Mouse (Mus musculus) midbrain, embryonic 13.5 days (tissue): ENCODE measurements around the gene Cnnm4. TPM values are rescaled to one million over a fixed set of nuclear protein-coding genes. Genes with fewer than 3 reads are reported as not detected.
A peak's percentile ranks its signal among the peaks of the same experiment; 100 is the strongest.

Experiments
- ATAC-seq: fragments of 200-750 bp; cut with Nextera tagmentation; 2 replicates; pipeline ENCODE4 v1.8.0; 2017; ENCODE audit warnings: mild to moderate bottlenecking, moderate TSS enrichment, moderate library complexity
- H3K27ac ChIP-seq: fragments of 300-500 bp; sonication (generic); 2 replicates; pipeline ENCODE4 v1.5.1; 2015; ENCODE audit warnings: inconsistent platforms, mild to moderate bottlenecking, moderate library complexity
- H3K27me3 ChIP-seq: fragments of 300-500 bp; sonication (generic); 2 replicates; pipeline ENCODE4 v1.6.1; 2015; ENCODE audit warnings: mild to moderate bottlenecking, inconsistent platforms
- H3K36me3 ChIP-seq: fragments of 300-500 bp; sonication (generic); 2 replicates; pipeline ENCODE4 v1.6.1; 2015; ENCODE audit warnings: mild to moderate bottlenecking, inconsistent platforms
- H3K4me1 ChIP-seq: fragments of 300-500 bp; sonication (generic); replicated peaks from 2 replicates; pipeline ENCODE4 v1.6.1; 2015; ENCODE audit warnings: inconsistent platforms
- H3K4me2 ChIP-seq: fragments of 300-500 bp; sonication (generic); replicated peaks from 2 replicates; pipeline ENCODE4 v1.6.1; 2015; ENCODE audit warnings: moderate library complexity, mild to moderate bottlenecking, inconsistent platforms
- H3K4me3 ChIP-seq: fragments of 300-500 bp; sonication (generic); replicated peaks from 2 replicates; pipeline ENCODE4 v1.5.1; 2015; ENCODE audit warnings: mild to moderate bottlenecking, inconsistent platforms
- H3K9ac ChIP-seq: fragments of 300-500 bp; sonication (generic); replicated peaks from 2 replicates; pipeline ENCODE4 v1.6.1; 2015; ENCODE audit warnings: mild to moderate bottlenecking, inconsistent platforms
- H3K9me3 ChIP-seq: fragments of 300-500 bp; sonication (generic); 2 replicates; pipeline ENCODE4 v1.6.1; 2016; ENCODE audit warnings: mild to moderate bottlenecking, inconsistent platforms
- WGBS: fragments of 180-500 bp; shearing (Covaris S2); methylation state at CpG from one replicate; pipeline ENCODE4 v1.1.7; 2015; 5-methylcytosine and 5-hydroxymethylcytosine counted together
- polyA plus RNA-seq: library from polyadenylated mRNA; unstranded; fragments of >200 nt; fragmentation: Nextera tagmentation; extraction: Ambion mirVana; gene quantifications from 2 replicates; pipeline ENCODE4 v1.2.1, GENCODE M21; 2015

Cnnm4 gene
- polyA plus RNA-seq, 1 experiment from 2014 or later, result 8.8 TPM

- H3K27ac ChIP-seq, result no peak overlapping the region
- H3K36me3 ChIP-seq, result peaks cover 9% of the 10 kb centered on the region; the same call in 1 of the 2 replicates
- H3K4me2 ChIP-seq, result no peak overlapping the region
- peaks cover 18% of the 10 kb centered on the region for H3K4me1 ChIP-seq
- no peak overlapping the region for H3K4me3 ChIP-seq
- WGBS, result 93% methylated on average over 5 of the region's 5 CpGs
- no peaks in the 10 kb centered on the region for H3K27me3 ChIP-seq
- no peaks in the 10 kb centered on the region for H3K9me3 ChIP-seq
- H3K9ac ChIP-seq, result no peak overlapping the region
- no peak for ATAC-seq
Measured at GRCm38 (mm10) chr1:36446841-36447240, 24.6 kb upstream of the Cnnm4 start.

- H3K4me3 ChIP-seq, result no peak overlapping the region
- H3K27ac ChIP-seq, result no peak overlapping the region
- no peak overlapping the region for H3K9ac ChIP-seq
- ATAC-seq, result no peak
- H3K27me3 ChIP-seq, result no peaks in the 10 kb centered on the region
- H3K4me2 ChIP-seq, result no peak overlapping the region
- H3K36me3 ChIP-seq, result no peaks in the 10 kb centered on the region
- H3K9me3 ChIP-seq, result no peaks in the 10 kb centered on the region
- no peaks in the 10 kb centered on the region for H3K4me1 ChIP-seq
- WGBS, result 89% methylated on average over 6 of the region's 6 CpGs
Measured at GRCm38 (mm10) chr1:36454055-36454815, 17.2 kb upstream of the Cnnm4 start.

- H3K9me3 ChIP-seq, result no peaks in the 10 kb centered on the region
- no peaks in the 10 kb centered on the region for H3K4me1 ChIP-seq
- H3K9ac ChIP-seq, result no peak overlapping the region
- WGBS, result 40% methylated on average over 7 of the region's 7 CpGs
- no peak overlapping the region for H3K4me3 ChIP-seq
- no peak for ATAC-seq
- no peak overlapping the region for H3K27ac ChIP-seq
- H3K4me2 ChIP-seq, result no peak overlapping the region
- H3K36me3 ChIP-seq, result no peaks in the 10 kb centered on the region
- H3K27me3 ChIP-seq, result no peaks in the 10 kb centered on the region
Measured at GRCm38 (mm10) chr1:36457388-36458014, 13.9 kb upstream of the Cnnm4 start.

- Histone ChIP-seq H3K27me3 (no peaks in the 10 kb centered on the region), H3K36me3 (no peaks in the 10 kb centered on the region), H3K9me3 (no peaks in the 10 kb centered on the region), H3K4me1 (no peaks in the 10 kb centered on the region), H3K27ac (no peak overlapping the region), H3K4me2 (no peak overlapping the region), H3K9ac (no peak overlapping the region), H3K4me3 (no peak overlapping the region)
- 89% methylated on average over 5 of the region's 5 CpGs for WGBS
- no peak for ATAC-seq
Measured at GRCm38 (mm10) chr1:36458169-36458568, 13.3 kb upstream of the Cnnm4 start.

- no peak for ATAC-seq
- 67% methylated on average over 2 of the region's 2 CpGs for WGBS
- Histone ChIP-seq H3K4me3 (no peak overlapping the region), H3K9me3 (no peaks in the 10 kb centered on the region), H3K4me2 (no peak overlapping the region), H3K36me3 (no peaks in the 10 kb centered on the region), H3K9ac (no peak overlapping the region), H3K27me3 (no peaks in the 10 kb centered on the region), H3K4me1 (no peaks in the 10 kb centered on the region), H3K27ac (no peak overlapping the region)
Measured at GRCm38 (mm10) chr1:36461829-36462228, 9.6 kb upstream of the Cnnm4 start.

- WGBS, result 75% methylated on average over 4 of the region's 4 CpGs
- Histone ChIP-seq H3K27me3 (peaks cover 7% of the 10 kb centered on the region; the same call in 1 of the 2 replicates), H3K9me3 (no peaks in the 10 kb centered on the region), H3K9ac (no peak overlapping the region), H3K27ac (no peak overlapping the region), H3K4me2 (no peak overlapping the region), H3K4me1 (peaks cover 2% of the 10 kb centered on the region; the same call in 1 of the 2 replicates), H3K36me3 (no peaks in the 10 kb centered on the region), H3K4me3 (no peak overlapping the region)
- no peak for ATAC-seq
Measured at GRCm38 (mm10) chr1:36465641-36466160, 5.7 kb upstream of the Cnnm4 start.

- Histone ChIP-seq H3K9ac (no peak overlapping the region), H3K4me1 (peaks cover 13% of the 10 kb centered on the region), H3K27me3 (peaks cover 7% of the 10 kb centered on the region; the same call in 1 of the 2 replicates), H3K36me3 (no peaks in the 10 kb centered on the region), H3K27ac (no peak overlapping the region), H3K4me3 (no peak overlapping the region), H3K9me3 (no peaks in the 10 kb centered on the region), H3K4me2 (no peak overlapping the region)
- 46% methylated on average over 5 of the region's 5 CpGs for WGBS
- ATAC-seq, result no peak
Measured at GRCm38 (mm10) chr1:36467446-36467845, 4.0 kb upstream of the Cnnm4 start.

- Histone ChIP-seq H3K27me3 (peaks cover 7% of the 10 kb centered on the region; the same call in 1 of the 2 replicates), H3K4me3 (no peak overlapping the region), H3K4me2 (no peak overlapping the region), H3K9me3 (no peaks in the 10 kb centered on the region), H3K9ac (no peak overlapping the region), H3K36me3 (no peaks in the 10 kb centered on the region), H3K27ac (no peak overlapping the region), H3K4me1 (peaks cover 37% of the 10 kb centered on the region)
- no peak for ATAC-seq
- 42% methylated on average over 2 of the region's 2 CpGs for WGBS
Measured at GRCm38 (mm10) chr1:36469811-36470444, 1.5 kb upstream of the Cnnm4 start.

- Histone ChIP-seq H3K27me3 (peaks cover 7% of the 10 kb centered on the region; the same call in 1 of the 2 replicates), H3K4me2 (peak overlapping the region; percentile 68), H3K9ac (peak overlapping the region; percentile 73), H3K4me3 (peak overlapping the region; percentile 68), H3K27ac (no peak overlapping the region), H3K4me1 (peaks cover 54% of the 10 kb centered on the region), H3K9me3 (no peaks in the 10 kb centered on the region), H3K36me3 (no peaks in the 10 kb centered on the region)
- peak; percentile 28; the same call in 1 of the 2 replicates for ATAC-seq
- 15% methylated on average over 18 of the region's 18 CpGs for WGBS
Measured at GRCm38 (mm10) chr1:36472106-36472440, 653 bp downstream of the Cnnm4 start.

- peaks cover 58% of the 10 kb centered on the region for H3K4me1 ChIP-seq
Measured at GRCm38 (mm10) chr1:36473211-36473780, 1.9 kb downstream of the Cnnm4 start.

GRCm38 (mm10) chr1:36474646-36475045 is 3.2 kb downstream of the Cnnm4 start:
- no peak for ATAC-seq
- Histone ChIP-seq H3K36me3 (no peaks in the 10 kb centered on the region), H3K9ac (0 out of 2 replicates have a peak overlapping the region, but pooled peaks have one; percentile 16), H3K4me2 (peak overlapping the region; percentile 68), H3K27me3 (peaks cover 7% of the 10 kb centered on the region; the same call in 1 of the 2 replicates), H3K4me3 (no peak overlapping the region), H3K4me1 (peaks cover 60% of the 10 kb centered on the region), H3K27ac (no peak overlapping the region), H3K9me3 (no peaks in the 10 kb centered on the region)
- 61% methylated on average over 3 of the region's 3 CpGs for WGBS

More at GRCm38 (mm10) chr1:36473211-36473780, 1.9 kb downstream of the Cnnm4 start:
- Histone ChIP-seq H3K9me3 (no peaks in the 10 kb centered on the region), H3K9ac (no peak overlapping the region), H3K36me3 (no peaks in the 10 kb centered on the region), H3K4me3 (0 out of 2 replicates have a peak overlapping the region, but pooled peaks have one; percentile 0), H3K27ac (no peak overlapping the region), H3K4me2 (peak overlapping the region; percentile 68), H3K27me3 (peaks cover 7% of the 10 kb centered on the region; the same call in 1 of the 2 replicates)
- WGBS, result 77% methylated on average over 10 of the region's 10 CpGs
- no peak for ATAC-seq
